Mouse (Mus musculus): ENCODE measurements around the gene Gfi1. TPM values are rescaled to one million over a fixed set of nuclear protein-coding genes. Genes with fewer than 3 reads are reported as not detected.
A peak's percentile ranks its signal among the peaks of the same experiment; 100 is the strongest.

Gfi1 gene
- 0.05 TPM in 1 of 2 replicates, not detected in the other for total RNA-seq (2014; rRNA removed)
- polyA plus RNA-seq (2015; fragmentation: Nextera tagmentation; extraction: Ambion mirVana), result 0.06 TPM in 1 of 2 replicates, not detected in the other

DNA sequence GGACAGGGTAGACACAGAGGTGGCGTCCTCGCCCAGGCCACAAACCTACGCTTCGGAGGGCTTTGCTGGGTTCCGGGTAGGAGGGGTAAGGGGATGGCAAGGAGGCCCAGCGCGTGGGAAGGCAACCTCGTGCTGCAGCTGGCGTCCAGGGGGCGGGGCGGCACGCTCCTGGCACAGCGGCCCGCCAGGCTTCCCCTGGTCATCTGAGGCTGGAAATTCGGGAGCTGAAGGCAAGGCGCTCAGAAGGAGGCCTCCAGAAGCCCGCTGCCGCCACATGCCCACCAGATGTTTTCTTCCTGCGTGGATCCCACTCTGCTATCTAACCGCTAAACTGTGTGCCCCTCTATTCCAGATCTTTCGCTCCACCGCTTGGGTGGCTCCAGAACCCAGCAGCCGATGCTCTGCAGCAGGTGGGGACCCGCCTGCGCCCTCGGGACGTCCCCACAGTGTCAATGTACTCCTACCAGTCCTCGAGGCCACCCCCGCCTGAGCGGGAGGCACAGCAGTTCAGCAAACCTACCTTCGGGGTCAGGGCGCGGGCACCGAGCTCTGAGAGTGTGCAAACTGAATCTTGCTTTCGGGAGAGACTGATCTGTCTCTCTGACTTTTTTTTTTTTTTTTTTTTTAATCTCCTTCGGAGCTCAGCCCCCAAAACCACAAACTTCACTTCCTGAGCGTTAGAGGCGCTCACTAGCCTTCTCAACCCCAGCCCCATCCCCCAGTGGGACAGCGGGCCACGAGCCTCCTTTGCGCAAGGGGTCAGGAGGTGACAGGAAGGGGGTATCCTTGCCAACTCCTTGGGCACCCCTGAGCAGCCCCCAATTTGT is at the start of gene Gfi1:
Gfi1 (minus strand) TSS at position 602 of the 827 bp plus-strand sequence.
- ATAC-seq (peak; percentile 35; the same call in 1 of the 2 replicates), DNase-seq (ENCODE audit: low spot score) (no peak)
- H3K4me2 ChIP-seq (ENCODE audit: low read depth, low read length), result peak within 1 kb of the TSS; percentile 40
- no peak within 1 kb of the TSS for H3K27ac ChIP-seq
- no peaks in the 10 kb centered on the region for H3K36me3 ChIP-seq (ENCODE audit: insufficient read depth, low read length)
- H3K9me3 ChIP-seq (ENCODE audit: low read length), result no peaks in the 10 kb centered on the region
- H3K27me3 ChIP-seq (ENCODE audit: insufficient read depth, low read length), result peaks cover 76% of the 10 kb centered on the region
- H3K4me3 ChIP-seq (ENCODE audit: low read length), result peak within 1 kb of the TSS; percentile 7
- WGBS, result under 1% methylated on average over 41 of the region's 41 CpGs
- no peak for TF ChIP-seq CTCF (IDR thresholded peaks at IDR 0.05; ENCODE audit: low read depth)
- H3K9ac ChIP-seq (replicated peaks; ENCODE audit: low read length), result no peak within 1 kb of the TSS
- H3K4me1 ChIP-seq (ENCODE audit: insufficient read depth, low read length), result 0 out of 2 replicates have a peak, but pooled peaks cover 6% of the 10 kb centered on the region

DNA sequence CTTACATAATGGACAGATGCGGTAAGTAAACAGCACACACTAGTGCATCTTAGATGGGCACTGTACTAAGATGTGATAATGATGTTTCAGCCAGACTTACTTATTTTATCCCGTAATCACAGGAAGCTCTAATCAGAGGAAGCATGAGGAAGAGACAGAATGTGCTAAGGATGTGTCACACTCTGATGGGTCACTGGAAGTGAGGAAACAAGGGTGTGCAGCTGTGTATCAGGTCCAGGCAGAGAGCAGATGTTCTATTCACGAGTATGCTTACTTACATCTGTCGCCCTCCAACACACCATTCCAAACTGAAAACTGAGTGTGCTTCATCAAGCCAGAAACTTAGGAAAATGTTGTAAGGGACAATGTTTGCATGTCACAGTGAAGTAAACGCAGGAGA is 46.2 kb upstream of the Gfi1 start:
- DNase-seq (ENCODE audit: low spot score) (no peak), ATAC-seq (no peak)
- Histone ChIP-seq H3K4me2 (ENCODE audit: low read depth, low read length) (no peak overlapping the region), H3K27ac (no peak overlapping the region), H3K9ac (replicated peaks; ENCODE audit: low read length) (no peak overlapping the region), H3K9me3 (ENCODE audit: low read length) (no peaks in the 10 kb centered on the region), H3K36me3 (ENCODE audit: insufficient read depth, low read length) (no peaks in the 10 kb centered on the region), H3K4me1 (ENCODE audit: insufficient read depth, low read length) (no peaks in the 10 kb centered on the region), H3K4me3 (ENCODE audit: low read length) (no peak overlapping the region), H3K27me3 (ENCODE audit: insufficient read depth, low read length) (no peaks in the 10 kb centered on the region)
- TF ChIP-seq CTCF (IDR thresholded peaks at IDR 0.05; ENCODE audit: low read depth), result no peak
- WGBS, result 85% methylated on average over 5 of the region's 5 CpGs

- Histone ChIP-seq H3K4me2 (ENCODE audit: low read depth, low read length) (no peak overlapping the region), H3K27ac (no peak overlapping the region), H3K4me3 (ENCODE audit: low read length) (no peak overlapping the region), H3K27me3 (ENCODE audit: insufficient read depth, low read length) (no peaks in the 10 kb centered on the region), H3K36me3 (ENCODE audit: insufficient read depth, low read length) (no peaks in the 10 kb centered on the region), H3K9me3 (ENCODE audit: low read length) (no peaks in the 10 kb centered on the region), H3K9ac (replicated peaks; ENCODE audit: low read length) (no peak overlapping the region), H3K4me1 (ENCODE audit: insufficient read depth, low read length) (no peaks in the 10 kb centered on the region)
- TF ChIP-seq CTCF (IDR thresholded peaks at IDR 0.05; ENCODE audit: low read depth), result no peak
- ATAC-seq (no peak), DNase-seq (ENCODE audit: low spot score) (no peak)
- 92% methylated on average over 1 of the region's 1 CpGs for WGBS
Observed at GRCm38 (mm10) chr5:107768224-107768623, 42.4 kb upstream of the Gfi1 start.

GRCm38 (mm10) chr5:107765946-107766345 is 40.1 kb upstream of the Gfi1 start:
- Histone ChIP-seq H3K4me3 (ENCODE audit: low read length) (no peak overlapping the region), H3K36me3 (ENCODE audit: insufficient read depth, low read length) (no peaks in the 10 kb centered on the region), H3K9ac (replicated peaks; ENCODE audit: low read length) (no peak overlapping the region), H3K27ac (no peak overlapping the region), H3K27me3 (ENCODE audit: insufficient read depth, low read length) (no peaks in the 10 kb centered on the region), H3K4me1 (ENCODE audit: insufficient read depth, low read length) (no peaks in the 10 kb centered on the region), H3K4me2 (ENCODE audit: low read depth, low read length) (no peak overlapping the region), H3K9me3 (ENCODE audit: low read length) (no peaks in the 10 kb centered on the region)
- 91% methylated on average over 4 of the region's 4 CpGs for WGBS
- DNase-seq (ENCODE audit: low spot score) (no peak), ATAC-seq (no peak)
- TF ChIP-seq CTCF (IDR thresholded peaks at IDR 0.05; ENCODE audit: low read depth), result no peak

GRCm38 (mm10) chr5:107764486-107764885 is 38.6 kb upstream of the Gfi1 start:
- H3K36me3 ChIP-seq (ENCODE audit: insufficient read depth, low read length), result no peaks in the 10 kb centered on the region
- H3K4me3 ChIP-seq (ENCODE audit: low read length), result no peak overlapping the region
- no peak overlapping the region for H3K27ac ChIP-seq
- no peaks in the 10 kb centered on the region for H3K9me3 ChIP-seq (ENCODE audit: low read length)
- H3K9ac ChIP-seq (replicated peaks; ENCODE audit: low read length), result no peak overlapping the region
- TF ChIP-seq CTCF (IDR thresholded peaks at IDR 0.05; ENCODE audit: low read depth), result no peak
- no peak for DNase-seq (ENCODE audit: low spot score)
- no peaks in the 10 kb centered on the region for H3K4me1 ChIP-seq (ENCODE audit: insufficient read depth, low read length)
- 73% methylated on average over 1 of the region's 1 CpGs for WGBS
- H3K4me2 ChIP-seq (ENCODE audit: low read depth, low read length), result no peak overlapping the region
- no peaks in the 10 kb centered on the region for H3K27me3 ChIP-seq (ENCODE audit: insufficient read depth, low read length)
- ATAC-seq, result no peak

DNA sequence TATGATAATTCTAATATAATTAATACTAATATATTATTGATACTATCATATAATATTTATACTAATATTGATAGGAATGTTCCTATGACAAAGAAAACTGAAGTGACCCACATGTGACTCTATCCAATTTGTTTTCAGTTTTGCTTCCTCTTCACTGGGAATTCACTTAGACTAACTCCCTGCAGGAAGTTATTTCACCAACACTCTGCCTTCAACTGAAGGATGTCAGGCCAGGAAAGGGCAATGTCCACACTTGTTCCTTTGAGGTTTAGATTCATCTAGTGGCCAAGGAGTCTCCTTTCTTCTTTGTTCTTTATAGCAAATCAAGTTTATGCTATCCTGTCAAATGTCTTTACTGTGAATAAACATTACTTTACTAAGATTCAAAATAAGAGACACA is 37.8 kb upstream of the Gfi1 start:
- no peak for TF ChIP-seq CTCF (IDR thresholded peaks at IDR 0.05; ENCODE audit: low read depth)
- no peak overlapping the region for H3K9ac ChIP-seq (replicated peaks; ENCODE audit: low read length)
- H3K36me3 ChIP-seq (ENCODE audit: insufficient read depth, low read length), result no peaks in the 10 kb centered on the region
- no peaks in the 10 kb centered on the region for H3K9me3 ChIP-seq (ENCODE audit: low read length)
- no peak overlapping the region for H3K4me2 ChIP-seq (ENCODE audit: low read depth, low read length)
- H3K4me3 ChIP-seq (ENCODE audit: low read length), result no peak overlapping the region
- DNase-seq (ENCODE audit: low spot score) (no peak), ATAC-seq (no peak)
- H3K4me1 ChIP-seq (ENCODE audit: insufficient read depth, low read length), result no peaks in the 10 kb centered on the region
- H3K27me3 ChIP-seq (ENCODE audit: insufficient read depth, low read length), result no peaks in the 10 kb centered on the region
- no peak overlapping the region for H3K27ac ChIP-seq

- no peak for ATAC-seq
- no peaks in the 10 kb centered on the region for H3K27me3 ChIP-seq (ENCODE audit: insufficient read depth, low read length)
- no peak overlapping the region for H3K9ac ChIP-seq (replicated peaks; ENCODE audit: low read length)
- no peak for DNase-seq (ENCODE audit: low spot score)
- TF ChIP-seq CTCF (IDR thresholded peaks at IDR 0.05; ENCODE audit: low read depth), result no peak
- H3K36me3 ChIP-seq (ENCODE audit: insufficient read depth, low read length), result no peaks in the 10 kb centered on the region
- no peaks in the 10 kb centered on the region for H3K4me1 ChIP-seq (ENCODE audit: insufficient read depth, low read length)
- 74% methylated on average over 5 of the region's 5 CpGs for WGBS
- no peak overlapping the region for H3K27ac ChIP-seq
- H3K4me2 ChIP-seq (ENCODE audit: low read depth, low read length), result no peak overlapping the region
- H3K4me3 ChIP-seq (ENCODE audit: low read length), result no peak overlapping the region
- no peaks in the 10 kb centered on the region for H3K9me3 ChIP-seq (ENCODE audit: low read length)
Observed at GRCm38 (mm10) chr5:107759121-107759520, 33.3 kb upstream of the Gfi1 start.

Data from hindbrain, postnatal 0 days (tissue).